Mouse (Mus musculus) kidney, postnatal 0 days (tissue): ENCODE results near the gene Gm19684. TPM values are rescaled to one million over a fixed set of nuclear protein-coding genes. Genes with fewer than 3 reads are reported as not detected.
"Not testable (repeated sequence)": the region's sequence is repeated elsewhere in the genome, so short reads cannot be mapped to it uniquely, and the experiment has no call there.

Experiments
- ATAC-seq: fragments of 200-750 bp; cut with Nextera tagmentation; replicated peaks from 2 replicates; pipeline ENCODE4 v1.8.0; 2017; ENCODE audit warnings: low read depth, moderate number of reproducible peaks, moderate TSS enrichment, moderate library complexity; ENCODE audit not compliant: low FRiP score
- DNase-seq: peaks from one replicate; pipeline ENCODE4 v3.0.0-alpha.2; 2016; ENCODE audit warnings: low spot score
- H3K27ac ChIP-seq: fragments of 300-500 bp; sonication (generic); 2 replicates; pipeline ENCODE4 v1.5.1; 2014; ENCODE audit warnings: mild to moderate bottlenecking
- H3K27me3 ChIP-seq: fragments of 300-500 bp; sonication (generic); 2 replicates; pipeline ENCODE4 v1.6.1; 2014; ENCODE audit warnings: low read length, mixed read lengths; ENCODE audit not compliant: insufficient read depth
- H3K36me3 ChIP-seq: fragments of 300-500 bp; sonication (generic); 2 replicates; pipeline ENCODE4 v1.6.1; 2014; ENCODE audit warnings: low read length, mixed read lengths; ENCODE audit not compliant: insufficient read depth
- H3K4me1 ChIP-seq: fragments of 300-500 bp; sonication (generic); replicated peaks from 2 replicates; pipeline ENCODE4 v1.6.1; 2014; ENCODE audit warnings: antibody characterized with exemption, low read length, mixed read lengths; ENCODE audit not compliant: insufficient read depth
- H3K4me2 ChIP-seq: fragments of 300-500 bp; sonication (generic); 2 replicates; pipeline ENCODE4 v1.6.1; 2014; ENCODE audit warnings: mild to moderate bottlenecking, low read length, moderate library complexity, mixed read lengths
- H3K4me3 ChIP-seq: fragments of 300-500 bp; sonication (generic); replicated peaks from 2 replicates; pipeline ENCODE4 v1.5.1; 2014; ENCODE audit warnings: low read depth, low read length
- H3K9ac ChIP-seq: fragments of 300-500 bp; sonication (generic); 2 replicates; pipeline ENCODE4 v1.6.1; 2014; ENCODE audit warnings: low read depth, low read length
- H3K9me3 ChIP-seq: fragments of 300-500 bp; sonication (generic); replicated peaks from 2 replicates; pipeline ENCODE4 v1.6.1; 2016; ENCODE audit warnings: low read length, inconsistent platforms, mixed read lengths
- CTCF ChIP-seq: IDR thresholded peaks from 2 replicates; pipeline ENCODE4 v1.5.1; 2016; ENCODE audit warnings: antibody characterized with exemption, low read depth, mild to moderate bottlenecking, moderate library complexity
- WGBS: fragments of 180-500 bp; shearing (Covaris S2); extraction: QIAGEN DNeasy Blood & Tissue Kit; methylation state at CpG from one replicate; pipeline ENCODE4 v1.1.7; 2014; 5-methylcytosine and 5-hydroxymethylcytosine counted together
- polyA plus RNA-seq: library from polyadenylated mRNA; unstranded; fragments of >200 nt; fragmentation: Nextera tagmentation; extraction: Ambion mirVana; gene quantifications from 2 replicates; pipeline ENCODE4 v1.2.1, GENCODE M21; 2015

Gene Gm19684
- polyA plus RNA-seq, 1 experiment from 2014 or later = not detected

GRCm38 (mm10) chr17:36178938-36179337 is 57.5 kb downstream of the Gm19684 start:
- not testable (repeated sequence) for H3K27me3 ChIP-seq, H3K9ac ChIP-seq, DNase-seq, H3K4me1 ChIP-seq, ATAC-seq, H3K27ac ChIP-seq, H3K9me3 ChIP-seq, H3K36me3 ChIP-seq
- peak; percentile 10; the same call in 1 of the 2 replicates for TF ChIP-seq CTCF
- peak overlapping the region; percentile 57 for H3K4me2 ChIP-seq
- H3K4me3 ChIP-seq = 0 out of 2 replicates have a peak overlapping the region, but pooled peaks have one; percentile 17
- WGBS = under 1% methylated on average over 40 of the region's 40 CpGs

Other genes with a start within 250 kb of the Gm19684 start
- gene Dhx16, start 241.9 kb upstream of the Gm19684 start, polyA plus RNA-seq = 29.2 and 33.3 TPM in 2 replicates
- 36.6 and 39.1 TPM in 2 replicates for gene 2310061I04Rik, start 224.2 kb upstream of the Gm19684 start, polyA plus RNA-seq
- 28.4 and 36.9 TPM in 2 replicates for gene Atat1, start 211.6 kb upstream of the Gm19684 start, polyA plus RNA-seq
- 88.4 and 94.7 TPM in 2 replicates for gene Mrps18b, start 205.3 kb upstream of the Gm19684 start, polyA plus RNA-seq
- 28.8 and 29.7 TPM in 2 replicates for gene Ppp1r10, start 205.2 kb upstream of the Gm19684 start, polyA plus RNA-seq
- 78.6 and 90.2 TPM in 2 replicates for gene Abcf1, start 151.9 kb upstream of the Gm19684 start, polyA plus RNA-seq
- gene Gnl1, start 141.8 kb upstream of the Gm19684 start, polyA plus RNA-seq = 38.2 and 43.7 TPM in 2 replicates
- gene Prr3, start 141.4 kb upstream of the Gm19684 start, polyA plus RNA-seq = 27.9 and 29.3 TPM in 2 replicates
- 1.3 and 1.7 TPM in 2 replicates for gene H2-T24, start 101.1 kb upstream of the Gm19684 start, polyA plus RNA-seq
- gene H2-T23, start 88.8 kb upstream of the Gm19684 start, polyA plus RNA-seq = 14.2 and 16.1 TPM in 2 replicates
- 16.4 and 18.6 TPM in 2 replicates for gene H2-T22, start 78.9 kb upstream of the Gm19684 start, polyA plus RNA-seq
- not detected in 2 replicates for gene Gm6034, start 78.7 kb upstream of the Gm19684 start, polyA plus RNA-seq
- gene Gm11127, start 63.3 kb upstream of the Gm19684 start, polyA plus RNA-seq = 0.13 and 0.22 TPM in 2 replicates
- not detected in 2 replicates for gene Gm7030, start 7.7 kb downstream of the Gm19684 start, polyA plus RNA-seq
- not detected in 2 replicates for gene Gm8909, start 46.9 kb downstream of the Gm19684 start, polyA plus RNA-seq
- not detected in 2 replicates for gene H2-T3, start 68.6 kb downstream of the Gm19684 start, polyA plus RNA-seq
- 119 and 137 TPM in 2 replicates for gene Rpp21, start 136.4 kb downstream of the Gm19684 start, polyA plus RNA-seq
- gene Trim39, start 150.6 kb downstream of the Gm19684 start, polyA plus RNA-seq = 9.6 and 10.2 TPM in 2 replicates
- not detected in 2 replicates for gene H2-M10.2, start 164.8 kb downstream of the Gm19684 start, polyA plus RNA-seq
- gene H2-M10.1, start 204.5 kb downstream of the Gm19684 start, polyA plus RNA-seq = not detected in 2 replicates
- gene H2-M10.3, start 246.7 kb downstream of the Gm19684 start, polyA plus RNA-seq = not detected in 2 replicates